Mouse (Mus musculus) forebrain, embryonic 16.5 days (tissue): ENCODE measurements at regions not wholly inside any gene's neighbourhood (a gene's known extent, or its start where the extent isn't known, plus 50 kb on each side); places are given as distances from the start of the nearest gene placed in this dataset.
A peak's percentile ranks its signal among the peaks of the same experiment; 100 is the strongest.

Experiments used
- ATAC-seq: fragments of 200-750 bp; cut with Nextera tagmentation; 2 replicates; pipeline ENCODE4 v1.8.0; 2017; ENCODE audit warnings: mild to moderate bottlenecking, moderate library complexity
- H3K27ac ChIP-seq: fragments of 300-500 bp; sonication (generic); 2 replicates; pipeline ENCODE4 v1.5.1; 2014; ENCODE audit warnings: low read length, control low read depth
- H3K27me3 ChIP-seq: fragments of 300-500 bp; sonication (generic); replicated peaks from 2 replicates; pipeline ENCODE4 v1.6.1; 2014; ENCODE audit warnings: low read length; ENCODE audit not compliant: control insufficient read depth, insufficient read depth
- H3K36me3 ChIP-seq: fragments of 300-500 bp; sonication (generic); 2 replicates; pipeline ENCODE4 v1.6.1; 2014; ENCODE audit not compliant: control insufficient read depth, insufficient read depth
- H3K4me1 ChIP-seq: fragments of 300-500 bp; sonication (generic); replicated peaks from 2 replicates; pipeline ENCODE4 v1.6.1; 2014; ENCODE audit warnings: low read length; ENCODE audit not compliant: control insufficient read depth, insufficient read depth
- H3K4me2 ChIP-seq: fragments of 300-500 bp; sonication (generic); 2 replicates; pipeline ENCODE4 v1.6.1; 2014; ENCODE audit warnings: mild to moderate bottlenecking, low read length, control low read depth
- H3K4me3 ChIP-seq: fragments of 300-500 bp; sonication (generic); replicated peaks from 2 replicates; pipeline ENCODE4 v1.5.1; 2014; ENCODE audit warnings: mild to moderate bottlenecking, low read length, control low read depth
- H3K9ac ChIP-seq: fragments of 300-500 bp; sonication (generic); replicated peaks from 2 replicates; pipeline ENCODE4 v1.6.1; 2014; ENCODE audit warnings: low read depth, low read length, control low read depth
- H3K9me3 ChIP-seq: fragments of 300-500 bp; sonication (generic); 2 replicates; pipeline ENCODE4 v1.6.1; 2016; ENCODE audit warnings: low read length; ENCODE audit not compliant: control insufficient read depth
- whole genome bisulfite sequencing: fragments of 180-500 bp; shearing (Covaris S2); extraction: QIAGEN DNeasy Blood & Tissue Kit; methylation state at CpG from one replicate; pipeline ENCODE4 v1.1.7; 2014; 5-methylcytosine and 5-hydroxymethylcytosine counted together

DNA sequence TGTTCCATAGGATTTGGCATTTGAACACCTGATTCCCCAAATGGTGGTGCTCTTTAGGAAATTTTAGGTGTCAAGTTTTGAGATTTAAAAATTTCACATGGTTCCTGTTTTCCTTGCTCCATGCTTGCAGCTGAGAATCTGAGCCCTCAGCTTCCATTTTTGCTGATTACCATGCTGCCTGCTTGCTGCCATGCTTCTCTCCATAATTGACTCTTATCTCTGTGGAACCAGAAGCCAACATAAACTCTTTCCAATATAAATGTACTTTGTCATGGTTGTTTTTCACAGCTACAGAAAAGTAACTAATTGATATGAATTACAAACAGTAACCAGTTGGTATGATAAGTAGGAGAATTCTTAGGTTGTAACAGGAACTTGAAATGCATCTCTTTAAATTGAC, 1044.0 kb downstream of the Pla2g4a start:
- Histone ChIP-seq H3K36me3 (no peaks in the 10 kb centered on the region), H3K9ac (no peak overlapping the region), H3K9me3 (no peaks in the 10 kb centered on the region), H3K27me3 (no peaks in the 10 kb centered on the region), H3K4me2 (no peak overlapping the region), H3K27ac (no peak overlapping the region), H3K4me1 (no peaks in the 10 kb centered on the region), H3K4me3 (no peak overlapping the region)
- ATAC-seq = no peak

DNA sequence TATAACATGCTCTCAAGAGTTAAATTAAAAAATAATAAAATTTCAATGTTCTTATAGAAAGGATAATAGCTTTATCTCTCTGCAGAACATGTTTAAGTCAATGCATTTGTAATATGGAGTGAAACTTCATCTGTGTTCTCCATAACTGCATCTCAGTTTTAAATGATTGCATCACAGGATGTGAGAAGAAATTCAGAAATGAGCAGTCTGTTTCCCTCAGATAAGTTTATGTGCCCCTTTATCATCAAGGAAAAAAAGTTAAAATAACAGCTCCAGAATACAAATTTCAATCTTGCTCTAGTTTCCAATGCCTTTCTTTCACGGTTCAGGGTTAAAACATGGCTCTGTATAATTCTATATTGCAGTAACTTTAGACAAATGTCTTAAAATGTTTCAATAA, 1048.3 kb downstream of the Pla2g4a start:
- Histone ChIP-seq H3K4me3 (no peak overlapping the region), H3K9ac (no peak overlapping the region), H3K36me3 (no peaks in the 10 kb centered on the region), H3K27me3 (no peaks in the 10 kb centered on the region), H3K27ac (no peak overlapping the region), H3K4me1 (no peaks in the 10 kb centered on the region), H3K4me2 (no peak overlapping the region), H3K9me3 (no peaks in the 10 kb centered on the region)
- 87% methylated on average over 1 of the region's 1 CpGs for WGBS
- no peak for ATAC-seq

DNA sequence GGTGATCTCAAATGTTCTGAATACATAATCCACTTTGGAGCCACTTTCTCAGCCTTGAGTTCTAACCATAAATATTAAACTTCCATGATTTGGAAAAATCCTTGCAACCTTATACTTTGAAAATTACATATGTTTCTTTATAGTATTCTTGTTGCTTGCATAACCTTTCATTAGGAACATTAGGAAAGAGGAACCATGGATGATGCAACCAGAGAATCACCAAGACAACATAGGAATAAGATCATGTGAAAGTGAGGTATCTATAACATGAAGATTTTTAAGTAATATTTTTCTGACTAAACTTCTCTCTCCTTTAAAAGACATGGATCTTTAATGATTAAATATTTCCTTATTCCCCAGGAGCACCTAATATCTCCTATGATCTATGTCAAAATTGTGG, 1057.0 kb downstream of the Pla2g4a start:
- Histone ChIP-seq H3K36me3 (no peaks in the 10 kb centered on the region), H3K27me3 (no peaks in the 10 kb centered on the region), H3K27ac (no peak overlapping the region), H3K9me3 (no peaks in the 10 kb centered on the region), H3K9ac (no peak overlapping the region), H3K4me2 (no peak overlapping the region), H3K4me3 (no peak overlapping the region), H3K4me1 (no peaks in the 10 kb centered on the region)
- no peak for ATAC-seq

- no peaks in the 10 kb centered on the region for H3K27me3 ChIP-seq
- H3K27ac ChIP-seq = no peak overlapping the region
- no peak overlapping the region for H3K4me3 ChIP-seq
- H3K4me1 ChIP-seq = no peaks in the 10 kb centered on the region
- H3K4me2 ChIP-seq = no peak overlapping the region
- no peak overlapping the region for H3K9ac ChIP-seq
- H3K36me3 ChIP-seq = no peaks in the 10 kb centered on the region
- no peaks in the 10 kb centered on the region for H3K9me3 ChIP-seq
- ATAC-seq = no peak
Observed at GRCm38 (mm10) chr1:148903093-148903492, 1058.0 kb downstream of the Pla2g4a start.

GRCm38 (mm10) chr1:148901319-148902033, 1059.6 kb downstream of the Pla2g4a start:
- H3K9me3 ChIP-seq = no peaks in the 10 kb centered on the region
- no peak for ATAC-seq
- no peak overlapping the region for H3K4me3 ChIP-seq
- WGBS = 90% methylated on average over 2 of the region's 2 CpGs
- H3K27me3 ChIP-seq = no peaks in the 10 kb centered on the region
- no peak overlapping the region for H3K4me2 ChIP-seq
- H3K4me1 ChIP-seq = no peaks in the 10 kb centered on the region
- no peak overlapping the region for H3K9ac ChIP-seq
- no peaks in the 10 kb centered on the region for H3K36me3 ChIP-seq
- no peak overlapping the region for H3K27ac ChIP-seq

DNA sequence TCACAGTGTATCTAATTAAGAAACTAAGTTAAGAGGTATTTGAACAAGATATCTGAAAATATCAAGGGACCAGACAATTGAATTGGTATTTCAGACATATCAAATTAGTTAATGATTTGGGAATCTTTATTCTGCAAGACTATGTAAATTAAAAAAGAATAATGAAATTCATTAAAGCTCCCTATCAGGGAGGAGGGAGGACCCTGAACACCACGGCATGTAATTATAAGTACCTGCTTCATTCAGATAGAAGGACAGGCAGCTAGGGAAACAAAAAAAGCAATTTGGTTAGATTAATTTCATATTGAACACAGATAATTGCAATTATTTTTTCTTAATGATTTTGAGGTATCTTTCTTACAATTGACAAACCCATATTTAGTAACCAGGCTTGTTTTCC, 1090.3 kb downstream of the Pla2g4a start:
- Histone ChIP-seq H3K27me3 (no peaks in the 10 kb centered on the region), H3K9ac (no peak overlapping the region), H3K27ac (no peak overlapping the region), H3K4me2 (no peak overlapping the region), H3K4me1 (no peaks in the 10 kb centered on the region), H3K4me3 (no peak overlapping the region), H3K36me3 (no peaks in the 10 kb centered on the region), H3K9me3 (no peaks in the 10 kb centered on the region)
- ATAC-seq = no peak
- 48% methylated on average over 1 of the region's 1 CpGs for WGBS

DNA sequence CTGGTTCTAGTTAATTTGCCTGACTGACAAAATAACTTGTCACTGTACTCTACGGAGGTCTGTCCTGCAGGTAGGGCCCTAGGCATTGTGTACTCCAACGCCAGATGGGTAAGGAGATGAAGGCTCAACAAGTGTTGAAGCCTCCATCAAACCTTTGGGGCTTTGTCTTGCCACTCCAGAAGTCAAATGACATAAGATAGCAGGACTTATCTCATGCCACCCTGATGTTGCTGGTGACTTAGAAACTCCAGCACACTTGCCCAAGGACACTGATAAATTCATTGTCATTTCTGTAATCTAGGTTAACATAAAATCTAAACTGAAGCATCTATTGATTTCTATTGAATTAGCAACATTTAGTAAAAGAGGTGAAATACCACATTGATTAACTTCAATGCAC, 1097.5 kb downstream of the Pla2g4a start:
- Histone ChIP-seq H3K36me3 (no peaks in the 10 kb centered on the region), H3K4me1 (no peaks in the 10 kb centered on the region), H3K4me2 (no peak overlapping the region), H3K9me3 (no peaks in the 10 kb centered on the region), H3K27me3 (no peaks in the 10 kb centered on the region), H3K4me3 (no peak overlapping the region), H3K27ac (no peak overlapping the region), H3K9ac (no peak overlapping the region)
- WGBS = 85% methylated on average over 2 of the region's 2 CpGs
- no peak for ATAC-seq

DNA sequence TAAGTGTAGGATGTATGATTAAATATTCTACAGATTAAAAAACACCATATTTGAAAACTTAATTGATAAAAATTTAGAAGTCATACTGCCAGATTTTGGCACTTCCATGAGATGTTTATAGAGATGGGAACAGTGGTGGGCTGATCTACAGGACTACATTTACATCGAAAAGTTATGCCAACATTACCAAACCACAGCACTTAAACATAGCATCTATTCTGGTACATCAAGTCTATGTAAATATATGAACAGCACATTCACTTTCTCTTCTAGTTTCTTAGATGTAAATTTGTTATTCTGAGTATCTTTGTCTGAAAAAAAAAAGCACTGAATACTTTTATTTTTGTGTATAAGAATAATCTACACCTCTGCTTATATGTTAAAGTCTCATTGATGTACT, 1108.1 kb downstream of the Pla2g4a start:
- no peak for ATAC-seq

GRCm38 (mm10) chr1:148846595-148846994, 1114.5 kb downstream of the Pla2g4a start:
- 90% methylated on average over 2 of the region's 2 CpGs for WGBS
- H3K27me3 ChIP-seq = no peaks in the 10 kb centered on the region
- no peak for ATAC-seq

More for the DNA sequence above, 1108.1 kb downstream of the Pla2g4a start:
- no peaks in the 10 kb centered on the region for H3K27me3 ChIP-seq
- no peak overlapping the region for H3K9ac ChIP-seq
- no peaks in the 10 kb centered on the region for H3K36me3 ChIP-seq
- H3K4me2 ChIP-seq = no peak overlapping the region
- no peak overlapping the region for H3K27ac ChIP-seq
- no peak overlapping the region for H3K4me3 ChIP-seq
- H3K4me1 ChIP-seq = no peaks in the 10 kb centered on the region
- WGBS = 80% methylated on average over 1 of the region's 1 CpGs
- no peaks in the 10 kb centered on the region for H3K9me3 ChIP-seq

DNA sequence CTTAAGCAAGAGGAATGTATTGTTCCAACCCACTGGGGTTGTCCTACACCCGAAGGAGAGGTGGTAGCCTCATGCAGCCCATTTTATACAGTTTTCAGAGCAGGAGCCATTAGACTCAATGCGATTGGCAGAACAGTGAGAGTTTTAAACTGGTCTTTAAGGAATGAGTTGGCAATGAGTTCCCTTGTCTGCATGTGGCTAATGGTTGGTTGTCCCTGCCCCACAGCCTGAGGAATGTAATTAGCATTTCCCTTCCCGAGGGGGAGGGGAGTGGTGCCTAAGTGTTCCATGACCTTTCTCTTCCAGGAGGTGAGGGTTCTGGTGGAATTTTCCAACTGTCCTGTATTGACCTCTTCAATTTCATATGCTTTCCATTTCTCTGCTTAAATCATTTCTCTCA, 1137.9 kb downstream of the Pla2g4a start:
- Histone ChIP-seq H3K27ac (no peak overlapping the region), H3K27me3 (no peaks in the 10 kb centered on the region), H3K9me3 (no peaks in the 10 kb centered on the region), H3K36me3 (no peaks in the 10 kb centered on the region), H3K4me1 (no peaks in the 10 kb centered on the region), H3K4me2 (no peak overlapping the region), H3K9ac (no peak overlapping the region), H3K4me3 (no peak overlapping the region)
- peak; percentile 49; the same call in 1 of the 2 replicates for ATAC-seq
- 37% methylated on average over 3 of the region's 3 CpGs for WGBS

More at GRCm38 (mm10) chr1:148846595-148846994, 1114.5 kb downstream of the Pla2g4a start:
- no peak overlapping the region for H3K4me2 ChIP-seq
- H3K36me3 ChIP-seq = no peaks in the 10 kb centered on the region
- H3K9me3 ChIP-seq = no peaks in the 10 kb centered on the region
- H3K9ac ChIP-seq = no peak overlapping the region
- no peaks in the 10 kb centered on the region for H3K4me1 ChIP-seq
- H3K27ac ChIP-seq = no peak overlapping the region
- no peak overlapping the region for H3K4me3 ChIP-seq
